Mouse (Mus musculus) spleen, adult 12 weeks (tissue): ENCODE measurements around the gene Tmem237.

Source experiments
- DNase-seq: peaks from one replicate; pipeline ENCODE4 v3.0.0; 2022; ENCODE audit warnings: low spot score

Gene Tmem237

DNA sequence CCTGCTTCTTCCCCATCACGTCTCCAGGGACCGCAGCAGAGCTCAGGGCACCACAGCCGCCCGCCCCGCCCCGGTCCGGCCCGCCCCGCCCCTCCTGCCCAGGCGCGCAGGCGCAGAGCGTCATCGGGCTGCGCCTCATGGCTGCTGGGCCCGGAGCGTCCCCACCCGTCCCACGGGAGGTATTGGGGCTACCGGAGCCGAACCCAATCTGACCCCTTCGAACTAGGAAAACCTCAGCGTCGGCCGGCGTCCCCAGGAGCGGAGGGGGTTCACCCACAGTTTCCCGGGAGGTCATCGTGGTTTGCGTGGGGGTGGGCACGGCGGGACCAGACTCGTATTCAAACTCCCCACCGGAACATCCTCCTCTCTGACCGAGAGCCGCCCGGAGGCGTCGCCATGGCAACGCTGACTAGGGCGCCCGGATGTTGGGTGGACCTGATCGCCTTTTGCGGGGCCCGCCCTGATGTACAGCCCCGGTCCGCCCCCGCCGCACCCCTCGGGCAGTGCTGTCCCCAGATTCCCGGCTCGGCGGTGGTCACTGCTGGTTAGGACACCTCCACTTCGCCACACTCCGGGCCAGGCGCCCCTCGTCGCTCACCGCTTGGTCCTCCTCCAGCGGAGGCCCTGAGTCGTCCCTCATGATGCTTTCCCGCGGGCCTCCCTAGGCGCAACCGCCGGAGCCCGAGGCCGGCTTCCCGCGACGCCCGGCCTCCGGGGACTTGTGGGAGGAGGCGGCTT lies at the start of gene Tmem237:
Gene Tmem237 (minus strand): TSS at position 689 of the 738 bp plus-strand sequence.
- DNase-seq = peak; percentile 81

DNA sequence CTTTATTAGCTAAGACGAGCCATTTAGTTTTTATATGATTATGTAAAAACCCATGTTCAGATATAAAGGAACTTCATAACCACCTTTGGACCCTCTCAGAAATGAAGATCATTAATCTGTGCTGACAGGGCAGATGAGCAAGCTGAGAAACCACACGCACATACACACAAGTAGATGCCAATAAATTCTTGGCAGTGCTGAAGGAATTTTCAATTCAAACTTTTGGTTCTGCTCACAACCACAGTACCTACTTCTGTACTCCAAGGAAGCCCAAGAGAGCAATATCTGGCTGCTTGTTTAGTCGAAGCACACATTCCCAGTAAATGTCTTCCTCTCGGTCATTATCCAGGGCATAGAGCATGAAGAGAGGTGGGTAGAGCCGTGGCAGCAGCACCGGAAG lies 49.4 kb upstream of the Tmem237 start:
- no peak for DNase-seq

DNA sequence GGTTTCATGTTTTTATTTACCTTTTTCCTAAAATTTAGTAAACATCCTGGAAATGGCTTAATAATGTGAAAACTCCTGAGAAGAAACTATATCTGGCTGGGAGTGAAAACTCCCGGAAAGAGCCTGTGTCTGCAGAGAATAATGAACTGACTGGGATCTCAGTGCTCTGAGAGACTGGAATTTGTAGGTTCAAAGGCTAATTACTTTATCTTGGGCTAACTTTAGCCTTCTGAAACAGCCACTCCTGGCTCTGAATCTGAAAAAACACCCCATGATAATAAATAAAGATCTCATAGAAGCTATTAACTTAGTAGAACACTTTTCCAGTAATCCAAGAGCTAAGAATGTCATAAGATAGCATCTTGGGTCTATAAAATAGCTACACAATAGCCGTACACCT lies 48.3 kb upstream of the Tmem237 start:
- DNase-seq = no peak

DNA sequence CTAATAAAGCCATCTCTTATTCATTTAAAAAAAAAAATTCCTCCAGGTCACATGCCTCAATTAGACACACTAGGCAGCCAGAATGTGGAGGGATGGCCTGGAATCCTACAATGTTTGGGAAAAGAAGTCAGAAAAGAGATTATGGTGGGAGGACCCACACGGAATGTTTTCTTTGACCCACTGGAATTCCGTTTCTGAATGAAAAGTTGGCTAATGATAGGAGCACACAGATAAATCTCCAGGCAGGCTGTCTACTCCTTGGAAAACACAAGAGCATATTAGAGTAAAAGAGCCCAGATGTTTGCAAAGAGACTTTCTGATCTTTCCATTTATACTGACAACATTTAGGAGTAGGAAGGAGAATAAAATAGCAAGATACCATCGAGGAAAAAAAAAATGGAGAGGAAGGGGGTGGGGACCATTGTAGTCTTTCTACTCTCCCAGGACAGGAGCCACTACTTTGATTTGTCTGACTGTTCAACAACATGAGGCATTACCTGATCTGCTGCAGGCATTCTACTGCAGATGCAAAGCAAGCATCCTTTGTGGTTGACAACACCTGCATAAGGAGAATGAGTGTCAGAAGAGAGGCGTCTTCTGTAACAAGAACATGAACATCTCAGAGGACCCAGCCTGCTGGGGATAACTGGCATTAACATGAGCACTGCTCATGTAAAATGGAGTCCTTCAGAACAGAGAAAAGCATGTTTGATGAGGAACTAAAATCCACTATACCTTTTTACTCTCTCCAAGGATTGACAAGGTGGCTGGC lies 47.6 kb upstream of the Tmem237 start:
- DNase-seq = no peak

DNA sequence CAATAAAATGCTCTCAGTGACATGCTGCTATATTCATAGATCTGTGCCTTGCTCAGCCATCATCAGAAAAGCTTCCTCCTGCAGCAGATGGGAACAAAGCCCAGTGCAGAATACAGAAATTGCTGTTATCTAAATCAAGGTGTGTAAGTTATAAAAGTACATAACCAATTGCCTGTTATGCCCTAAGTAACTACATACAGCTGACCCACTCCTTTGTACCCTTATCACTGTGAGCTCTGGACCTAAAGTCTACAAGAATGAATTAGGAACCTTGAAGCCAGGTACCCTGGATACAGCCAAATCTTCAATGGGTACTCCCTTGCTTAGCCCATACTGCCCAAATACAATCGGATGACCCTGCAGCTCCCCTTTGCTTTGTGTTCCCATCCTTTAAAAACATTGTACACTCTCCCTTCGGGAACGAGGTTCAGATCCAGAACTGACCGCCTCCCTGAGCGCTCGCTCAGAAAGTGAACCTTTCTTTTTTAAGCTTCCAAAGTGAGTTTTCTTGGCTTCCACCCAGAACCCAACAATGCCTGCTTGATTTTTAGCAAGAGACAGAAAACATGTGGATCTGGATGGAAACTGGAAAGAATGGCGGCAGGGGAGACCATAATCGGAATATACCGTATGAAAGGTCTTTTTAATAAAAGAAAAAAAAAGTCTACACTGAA lies 46.2 kb upstream of the Tmem237 start:
- DNase-seq = no peak

DNA sequence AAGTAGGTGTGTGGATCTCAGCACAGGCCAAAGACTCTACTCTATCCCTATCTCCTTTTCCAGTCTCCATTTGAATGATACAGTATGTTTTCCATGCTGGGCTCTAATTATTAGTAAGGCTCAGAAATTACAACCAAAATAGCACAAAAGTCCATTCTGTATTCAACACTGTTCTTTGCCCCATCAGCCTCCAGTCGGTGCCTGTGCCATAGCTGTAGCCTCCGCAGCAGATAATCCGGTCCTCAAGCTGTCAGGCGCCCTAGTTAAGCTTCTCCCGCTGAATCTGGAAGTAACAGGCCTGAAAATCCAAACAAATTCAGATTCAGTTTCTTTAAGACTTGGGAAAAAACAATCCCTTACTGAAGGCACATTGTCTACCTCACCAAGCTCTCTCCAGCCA lies 43.7 kb upstream of the Tmem237 start:
- DNase-seq = no peak

DNA sequence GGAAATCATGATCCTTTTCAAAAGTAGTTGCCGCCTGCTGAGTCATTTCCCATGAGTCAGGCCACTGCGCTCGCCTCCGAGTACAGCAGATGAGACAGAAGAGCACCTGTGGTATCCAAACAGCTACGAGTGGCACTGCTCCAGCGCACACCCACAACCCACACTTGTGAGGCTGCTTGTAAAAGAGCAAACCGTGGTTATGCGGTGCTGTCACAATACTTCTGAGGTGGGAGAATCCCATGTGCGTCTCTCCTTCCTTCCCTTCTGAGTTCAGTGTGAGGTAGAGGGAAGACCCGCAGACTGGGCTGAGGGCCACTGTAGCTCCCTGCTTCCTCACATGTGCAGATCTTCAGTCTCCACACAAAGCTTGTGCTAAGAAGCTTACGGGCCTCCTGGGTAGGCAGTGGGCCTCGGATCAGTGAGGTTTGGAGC lies 42.8 kb upstream of the Tmem237 start, which contains the start of gene Mpp4:
Gene Mpp4 (minus strand): TSS at position 360 of the 432 bp plus-strand sequence.
- DNase-seq = no peak

DNA sequence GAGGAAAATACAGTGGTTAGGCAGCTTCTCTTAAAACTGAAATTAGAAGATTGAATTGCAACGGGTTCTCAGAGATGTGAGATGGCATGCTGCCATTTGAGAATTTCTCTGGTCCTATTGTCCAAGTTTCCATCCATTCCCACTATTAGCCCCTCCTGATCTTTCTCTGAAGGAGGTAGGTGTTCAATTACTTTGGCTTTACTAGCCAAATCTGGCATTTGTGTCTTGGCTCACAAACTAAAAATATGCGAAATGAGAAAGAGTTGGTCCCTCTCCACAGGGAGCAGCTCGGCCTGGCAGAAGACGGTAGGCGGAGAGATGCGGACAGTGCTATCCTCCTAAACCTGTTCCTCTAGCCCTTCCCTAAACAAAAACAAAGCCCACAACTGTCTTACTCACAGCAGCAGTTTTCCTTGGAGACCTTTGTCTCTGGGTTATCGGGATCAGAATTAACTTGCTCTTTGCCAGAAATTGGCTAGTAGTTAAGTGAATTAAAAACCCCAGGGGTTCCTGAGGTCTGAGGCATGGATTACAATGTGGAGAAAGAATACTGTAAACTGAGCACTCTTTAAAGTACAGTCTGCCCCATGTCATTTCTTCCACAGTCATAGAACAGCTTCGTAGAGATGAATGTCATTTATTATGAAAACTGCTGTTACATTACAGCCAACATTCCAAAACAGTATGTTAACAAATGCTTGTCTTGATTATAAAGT lies 42.3 kb upstream of the Tmem237 start:
- no peak for DNase-seq

DNA sequence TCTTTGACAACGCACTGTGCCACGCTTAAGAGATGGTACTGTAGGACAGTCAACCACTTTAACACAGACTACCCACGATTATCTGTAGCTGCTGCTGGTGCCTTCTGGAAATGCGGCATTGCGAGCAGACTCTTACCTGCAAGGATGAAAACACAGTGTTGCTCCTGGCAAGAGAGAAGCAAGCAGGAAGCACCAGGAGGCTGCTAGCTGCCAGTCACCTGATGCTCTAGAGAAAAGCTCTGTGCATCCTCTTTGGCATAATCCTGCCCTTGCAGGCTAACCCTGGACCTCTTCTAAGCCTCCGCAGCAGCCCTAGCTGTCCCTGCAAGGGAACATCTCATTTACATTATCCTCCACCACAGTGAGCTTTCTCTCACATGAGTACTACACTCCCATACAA lies 41.2 kb upstream of the Tmem237 start:
- DNase-seq = no peak

DNA sequence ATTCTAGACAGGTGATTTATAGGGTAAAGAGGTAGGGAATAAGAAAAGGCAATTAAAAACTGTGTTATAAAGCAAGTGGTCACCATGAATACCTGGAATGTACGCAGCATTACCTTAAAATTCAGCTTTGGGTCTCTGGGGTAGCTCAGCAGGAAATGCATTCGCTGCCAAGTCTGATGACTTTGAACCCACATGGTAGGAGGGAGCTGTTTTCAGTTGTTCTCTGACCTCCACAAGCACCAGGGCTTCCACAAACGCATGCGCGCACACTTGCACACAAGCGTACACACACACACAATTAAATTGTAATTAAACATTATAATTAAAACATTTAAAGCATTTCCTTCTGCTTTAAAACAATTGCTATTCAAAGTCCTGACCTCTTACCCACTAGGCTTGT lies 40.7 kb upstream of the Tmem237 start:
- no peak for DNase-seq

DNA sequence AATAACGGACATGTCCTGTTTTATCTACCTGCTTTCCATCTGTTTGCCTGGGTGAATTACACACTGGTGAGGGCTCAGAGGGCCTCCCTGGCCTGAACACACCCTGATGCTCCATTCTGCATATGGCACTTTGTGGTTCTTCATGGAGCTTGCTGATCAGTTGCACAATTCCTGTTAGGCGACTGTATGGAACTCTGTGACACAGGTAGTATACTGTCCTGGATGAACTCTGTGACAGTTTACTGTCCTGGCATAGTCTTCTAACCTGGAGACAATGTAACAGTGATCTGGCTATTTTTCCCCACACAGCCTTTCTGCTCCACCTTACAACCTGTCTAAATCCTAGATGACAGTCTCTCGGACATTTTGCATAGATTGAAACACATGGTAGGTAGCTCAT lies 38.9 kb upstream of the Tmem237 start:
- DNase-seq = no peak

DNA sequence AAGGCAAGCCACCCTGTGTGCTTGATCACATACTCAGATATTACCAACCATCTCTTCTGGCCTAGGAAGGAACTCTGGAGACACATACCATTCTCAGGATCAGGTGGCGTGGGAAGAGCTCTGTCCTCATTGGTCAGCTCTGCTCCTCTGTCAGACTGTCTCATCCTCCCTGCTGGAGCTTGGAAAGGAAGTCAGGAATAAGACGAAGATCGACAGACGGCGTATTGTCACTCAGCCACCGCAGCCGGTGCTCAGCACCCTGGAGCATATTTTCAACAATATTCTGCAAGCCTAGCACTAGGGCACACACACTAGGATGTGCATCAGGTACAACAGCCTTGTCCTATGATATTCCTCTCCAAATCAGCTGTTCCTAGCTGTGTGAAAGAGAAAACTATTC lies 38.3 kb upstream of the Tmem237 start:
- no peak for DNase-seq

DNA sequence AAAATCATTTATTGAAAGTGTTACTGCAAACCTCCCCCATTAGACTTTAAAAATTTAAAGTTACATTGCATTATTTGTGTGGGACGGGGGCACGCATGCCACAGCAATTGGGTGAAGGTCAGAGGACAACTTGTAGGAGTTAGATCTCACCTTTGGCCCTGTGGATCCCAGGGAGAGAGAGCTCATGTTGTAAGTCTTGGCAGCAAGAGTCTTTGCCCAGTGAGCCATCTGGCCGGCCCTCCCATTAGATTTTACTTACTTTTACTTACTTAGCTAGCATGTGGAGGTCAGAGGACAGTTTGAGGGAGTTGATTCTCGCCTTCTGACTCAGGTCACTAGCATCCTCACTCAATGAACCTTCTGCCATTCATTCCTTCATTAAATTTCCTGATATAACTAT lies 37.6 kb upstream of the Tmem237 start:
- no peak for DNase-seq

DNA sequence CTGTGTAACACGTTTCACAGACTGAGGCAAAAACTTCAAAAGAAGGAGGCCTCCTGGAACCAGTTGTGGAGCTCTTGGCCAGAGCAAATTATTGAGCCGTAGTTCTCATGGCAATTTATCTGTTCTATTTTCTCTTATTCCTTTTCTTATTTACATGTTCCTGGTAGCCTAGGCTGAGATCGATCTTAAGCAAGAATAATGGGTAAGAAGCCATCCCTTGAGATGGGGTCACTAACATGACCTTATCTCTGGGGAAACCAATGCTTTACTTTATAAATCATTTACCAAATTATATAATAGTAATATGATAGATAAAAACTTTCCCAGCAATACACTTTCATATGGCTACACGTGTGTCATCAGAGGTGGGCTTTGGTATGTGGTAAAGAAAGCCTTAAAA lies 32.1 kb upstream of the Tmem237 start:
- DNase-seq = no peak

DNA sequence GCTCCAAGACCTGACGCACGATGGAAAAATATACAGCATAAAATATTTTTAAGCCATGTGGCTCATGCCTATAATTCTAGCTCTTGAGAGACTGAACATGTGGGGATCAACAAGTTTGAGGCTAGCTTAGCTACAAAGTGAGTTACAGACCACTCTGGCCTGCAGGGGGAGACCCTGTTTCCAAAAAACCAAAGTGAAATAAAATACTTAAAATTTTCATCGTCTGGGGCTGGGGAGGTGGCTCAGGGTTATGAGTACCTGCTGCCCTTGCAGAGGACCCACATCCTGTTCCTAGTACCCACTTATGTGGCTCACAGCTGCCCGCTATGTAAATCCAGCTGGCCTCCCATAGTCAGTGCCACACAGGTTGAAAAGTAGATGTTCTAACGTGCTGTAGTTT lies 30.3 kb upstream of the Tmem237 start:
- DNase-seq = no peak

DNA sequence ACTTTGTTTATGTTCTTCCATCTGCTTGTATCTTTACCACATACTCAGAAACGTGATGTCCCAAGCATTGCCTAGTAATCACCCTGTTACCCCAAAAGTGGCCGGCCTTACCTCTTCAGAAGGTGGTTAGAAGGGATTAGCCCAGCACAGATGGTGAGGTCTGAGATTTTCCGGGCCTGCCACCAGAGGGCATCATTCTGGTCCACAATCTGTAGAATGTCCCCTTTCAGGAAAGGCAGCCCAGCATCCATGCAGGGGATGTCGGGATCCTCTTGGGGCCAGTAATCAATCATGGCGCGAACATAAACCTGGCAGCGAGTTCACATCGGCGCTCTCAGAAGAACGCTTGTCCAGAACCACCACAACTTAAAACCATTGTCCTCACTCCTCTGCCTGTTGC lies 24.3 kb upstream of the Tmem237 start:
- DNase-seq = no peak

DNA sequence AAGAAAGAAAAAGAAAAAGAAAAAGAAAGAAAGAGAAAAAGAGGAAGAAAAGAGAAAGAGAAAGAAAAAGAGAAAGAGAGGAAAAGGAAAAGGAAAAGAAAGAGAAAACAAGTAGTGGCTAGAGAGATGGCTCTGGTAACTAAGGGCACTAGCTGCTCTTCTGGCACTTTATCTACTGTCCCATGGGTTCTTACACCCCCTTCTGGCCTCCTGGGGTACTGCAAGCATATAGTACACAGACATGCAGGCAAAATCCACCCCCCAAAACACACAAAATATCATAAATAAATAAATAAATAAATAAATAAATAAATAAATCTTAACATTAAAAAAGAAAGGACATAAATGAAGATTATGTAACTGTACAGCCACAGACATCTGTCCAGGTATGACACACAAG lies 22.6 kb upstream of the Tmem237 start:
- DNase-seq = peak; percentile 43

DNA sequence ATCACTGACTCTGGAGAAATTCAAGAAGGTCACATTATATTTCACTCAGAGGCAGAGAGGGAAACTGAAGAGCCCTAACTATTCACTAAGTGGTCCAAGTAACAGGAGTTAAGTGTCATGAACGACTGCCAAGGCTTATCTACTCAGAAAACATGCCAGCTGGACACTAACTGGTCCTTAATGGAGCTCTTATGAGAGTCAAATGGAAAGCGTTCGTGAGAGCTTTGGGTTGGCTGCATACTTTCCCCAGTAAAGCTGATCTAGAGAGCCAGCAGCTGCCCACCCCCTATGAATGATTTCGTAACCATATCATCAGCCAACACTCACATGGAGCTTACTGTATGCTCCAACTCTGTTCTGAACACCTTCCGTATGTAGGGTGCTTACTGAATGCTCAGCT lies 14.2 kb upstream of the Tmem237 start:
- DNase-seq = no peak

DNA sequence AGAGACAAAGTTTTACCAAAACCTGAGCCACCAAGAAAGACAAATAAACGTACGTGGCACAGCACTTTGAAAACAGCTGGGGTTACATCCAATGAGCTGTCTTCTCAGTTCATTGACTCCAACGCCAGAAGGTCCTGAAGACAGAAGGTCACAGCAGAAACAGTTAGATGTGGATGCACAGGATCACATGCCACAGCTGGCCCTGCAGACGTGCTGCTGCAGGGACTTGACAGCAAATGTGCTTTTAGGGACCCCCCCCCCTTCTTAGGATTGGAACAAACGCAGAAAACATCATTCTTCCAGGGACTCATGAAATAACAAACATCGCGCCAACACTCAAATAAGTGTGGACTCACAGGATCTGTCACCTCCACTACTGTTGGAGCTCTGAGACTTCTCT lies 8.7 kb upstream of the Tmem237 start:
- DNase-seq = no peak

DNA sequence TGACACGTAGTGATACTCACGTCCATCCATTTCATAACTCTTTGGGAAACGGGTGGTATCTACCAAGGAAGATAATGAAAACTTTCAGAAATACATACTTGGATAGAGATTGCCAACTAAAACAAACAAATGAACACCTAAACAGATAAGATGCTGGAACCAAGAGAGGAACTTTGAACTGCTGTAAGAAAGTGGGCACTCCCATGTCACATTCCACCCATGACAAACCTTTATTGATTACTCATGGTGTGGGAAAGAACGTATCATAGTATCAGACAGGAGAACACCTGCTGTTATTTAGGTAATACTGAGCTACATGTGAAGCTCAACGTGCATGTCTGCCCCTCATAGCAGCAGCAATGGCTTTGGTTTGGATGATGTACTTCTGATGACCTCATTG lies 5.3 kb upstream of the Tmem237 start:
- no peak for DNase-seq

DNA sequence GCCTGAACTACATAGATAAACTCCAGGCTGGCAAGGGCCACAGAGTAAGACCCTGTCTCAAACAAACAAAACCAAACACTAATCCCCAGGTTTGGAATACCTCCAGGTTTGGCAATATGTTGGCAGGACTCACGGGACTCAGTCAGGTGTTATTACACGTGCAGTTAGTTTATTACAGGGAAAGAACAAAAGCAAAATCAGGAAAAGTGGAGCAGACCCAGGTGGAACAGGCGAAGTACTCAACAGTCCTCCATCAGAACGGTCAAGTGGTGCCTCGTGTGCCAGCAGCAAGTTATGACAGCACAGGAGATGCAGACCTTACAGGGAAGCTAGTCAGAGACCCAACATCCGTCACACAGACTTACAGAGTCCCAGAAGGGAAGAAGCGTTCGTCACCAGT lies 9.7 kb downstream of the Tmem237 start:
- DNase-seq = no peak

DNA sequence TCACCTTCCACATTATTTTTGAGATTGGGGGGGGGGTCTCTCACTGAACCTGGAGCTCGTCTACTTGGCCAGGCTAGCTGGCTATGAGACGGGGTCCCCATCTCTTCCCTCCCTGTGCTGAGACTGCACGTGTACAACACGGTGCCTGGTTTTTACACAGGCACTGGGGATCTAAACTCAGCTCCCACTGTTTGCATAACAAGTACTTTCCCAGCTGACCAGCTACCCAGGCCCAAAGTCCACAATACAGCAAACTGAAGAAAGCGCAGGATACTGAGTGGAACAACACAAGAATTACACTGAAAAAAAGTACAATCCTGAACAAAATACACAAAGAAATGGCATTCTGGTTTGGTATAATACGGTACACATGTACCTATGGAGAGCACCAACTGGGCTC lies 18.1 kb downstream of the Tmem237 start:
- DNase-seq = no peak
